ENCODE assay signal across 19 mouse cellular contexts in the genomic region with DNA sequence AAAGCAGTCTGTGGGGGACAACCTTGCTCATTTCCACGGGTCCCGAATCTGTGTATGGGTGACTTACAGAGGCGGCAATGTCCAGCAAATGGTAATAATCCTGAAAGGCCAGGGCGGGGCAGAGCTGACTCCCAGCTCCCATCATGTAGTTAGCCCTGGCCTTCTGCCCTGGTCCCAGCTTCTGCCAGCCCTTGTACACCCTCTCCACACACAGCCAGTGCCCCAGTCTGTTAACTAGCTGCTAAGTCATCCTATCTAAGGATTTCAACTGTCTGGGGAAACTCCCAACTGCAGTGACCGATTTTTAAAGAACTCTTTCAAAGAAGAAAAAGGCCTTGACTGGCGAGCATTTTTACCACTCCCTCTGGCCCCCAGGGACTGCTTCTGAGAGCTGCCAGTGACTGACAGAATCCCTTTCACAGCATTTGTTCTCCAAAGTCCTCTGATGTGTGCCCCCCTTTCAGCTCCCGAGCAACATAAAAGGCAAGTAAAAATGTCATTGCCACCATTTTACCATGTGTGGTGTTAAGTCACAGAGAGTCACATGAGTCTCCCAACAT. TPM values are rescaled to one million over a fixed set of nuclear protein-coding genes. Genes with fewer than 3 reads are reported as not detected.
DNase-seq lines count a peak whose midpoint lies in the region; ATAC-seq and TF ChIP-seq lines count a peak whose summit lies in the region.
"Had no signal": no experiment of that assay in that cellular context is flagged by ENCODE, and none has a peak within 500 bp of the region (broad histone marks: within the 10 kb centered on the region; RNA-seq: fewer than 3 reads in every experiment).

No protein-coding gene starts in this region.

- H3K9ac ChIP-seq in hindbrain, postnatal 0 days (replicated peaks; ENCODE audit: low read length) = no peak overlapping the region
- H3K9ac ChIP-seq: heart, embryonic 15.5 days; liver, embryonic 14.5 days; neural tube, embryonic 13.5 days had no signal

- WGBS in hindbrain, postnatal 0 days = 39% methylated on average over 7 of the region's 7 CpGs

- no peaks in the 10 kb centered on the region for H3K9me3 ChIP-seq in hindbrain, postnatal 0 days (ENCODE audit: low read length)
- H3K9me3 ChIP-seq: forebrain, embryonic 10.5 days; heart, embryonic 15.5 days; neural tube, embryonic 13.5 days had no signal

- H3K4me2 ChIP-seq in hindbrain, postnatal 0 days (ENCODE audit: low read depth, low read length) = no peak overlapping the region
- H3K4me2 ChIP-seq: heart, embryonic 15.5 days; neural tube, embryonic 13.5 days had no signal

- ATAC-seq in hindbrain, postnatal 0 days = peak; percentile 60; the same call in 1 of the 2 replicates

- peak; percentile 54 to 62 for DNase-seq in heart, adult 18-20 months
- DNase-seq in heart, postnatal 25 days (ENCODE audit: low spot score) = no peak
- DNase-seq in A20 (ENCODE audit: low read depth, low spot score) = peak; percentile 6
- DNase-seq in gastrocnemius, postnatal 10 days = peak; percentile 48
- DNase-seq in hindbrain, postnatal 0 days (ENCODE audit: low spot score) = peak; percentile 10
- no peak for DNase-seq in thymus, postnatal 10 days (ENCODE audit: low spot score in 2 of 2)
- DNase-seq in right cerebral cortex, postnatal 10 days (ENCODE audit: low spot score in 2 of 2) = no peak
- no peak for DNase-seq in thymus, adult 18-20 months
- DNase-seq: adrenal gland, postnatal 14 days; cerebellum, adult 11 months; kidney, adult 2 months; right cerebral cortex, adult 18-20 months had no signal

- H3K27ac ChIP-seq in hindbrain, postnatal 0 days = no peak overlapping the region
- H3K27ac ChIP-seq: forebrain, embryonic 10.5 days; heart, embryonic 15.5 days; liver, embryonic 14.5 days; neural tube, embryonic 13.5 days; stomach, postnatal 0 days had no signal

- intact Hi-C loops in heart, postnatal 25 days (cut with DNase I) = no loop called here

- no peaks in the 10 kb centered on the region for H3K4me1 ChIP-seq in hindbrain, postnatal 0 days (ENCODE audit: insufficient read depth, low read length)

- no peak overlapping the region for H3K4me3 ChIP-seq in hindbrain, postnatal 0 days (ENCODE audit: low read length)
- H3K4me3 ChIP-seq: forebrain, embryonic 10.5 days; heart, embryonic 15.5 days; neural tube, embryonic 13.5 days had no signal

- no peaks in the 10 kb centered on the region for H3K36me3 ChIP-seq in hindbrain, postnatal 0 days (ENCODE audit: insufficient read depth, low read length)
- H3K36me3 ChIP-seq: forebrain, embryonic 10.5 days; heart, embryonic 15.5 days; neural tube, embryonic 13.5 days had no signal

- no peak for TF ChIP-seq CTCF in hindbrain, postnatal 0 days (IDR thresholded peaks at IDR 0.05; ENCODE audit: low read depth)

- no peaks in the 10 kb centered on the region for H3K27me3 ChIP-seq in hindbrain, postnatal 0 days (ENCODE audit: insufficient read depth, low read length)
- H3K27me3 ChIP-seq: neural tube, embryonic 13.5 days had no signal

RNA-seq across cellular contexts. Expression of a gene that starts 26.8 kb away (rescaled TPM):
- 100 to 1,000 TPM; 231 to 321 TPM for total RNA-seq in heart, adult 18-20 months (2021)
- total RNA-seq in heart, postnatal 25 days (2021) = 100 to 1,000 TPM; 175 to 176 TPM
- not detected for total RNA-seq in gastrocnemius, postnatal 10 days (2021)
- 0.16 TPM in 1 of 2 replicates, not detected in the other for total RNA-seq in hindbrain, postnatal 0 days (2014; rRNA removed)
- not detected in 2 replicates for polyA plus RNA-seq in hindbrain, postnatal 0 days (2015; fragmentation: Nextera tagmentation; extraction: Ambion mirVana)
- total RNA-seq: adrenal gland, postnatal 14 days had no signal
- polyA plus RNA-seq: forebrain, embryonic 10.5 days; liver, embryonic 14.5 days; neural tube, embryonic 13.5 days; stomach, postnatal 0 days had no signal

RNA-seq across cellular contexts. Expression of a gene that starts 32.2 kb away (rescaled TPM):
- total RNA-seq in heart, adult 18-20 months (2021) = 1 to 10 TPM; 6.0 to 7.6 TPM
- 1 to 10 TPM; 3.2 to 3.4 TPM for total RNA-seq in heart, postnatal 25 days (2021)
- total RNA-seq in gastrocnemius, postnatal 10 days (2021) = 1 to 10 TPM; 5.6 to 7.6 TPM
- 0.05 TPM in 1 of 2 replicates, not detected in the other for total RNA-seq in hindbrain, postnatal 0 days (2014; rRNA removed)
- polyA plus RNA-seq in hindbrain, postnatal 0 days (2015; fragmentation: Nextera tagmentation; extraction: Ambion mirVana) = 0.15 and 0.23 TPM in 2 replicates
- polyA plus RNA-seq: forebrain, embryonic 10.5 days; liver, embryonic 14.5 days; neural tube, embryonic 13.5 days had no signal

RNA-seq across cellular contexts. Expression of a gene that starts 45.3 kb away (rescaled TPM):
- 100 to 1,000 TPM; 130 to 135 TPM for total RNA-seq in heart, adult 18-20 months (2021)
- total RNA-seq in heart, postnatal 25 days (2021) = 100 to 1,000 TPM; 129 to 137 TPM
- 100 to 1,000 TPM; 172 to 175 TPM for total RNA-seq in gastrocnemius, postnatal 10 days (2021)
- 234 and 266 TPM in 2 replicates for total RNA-seq in hindbrain, postnatal 0 days (2014; rRNA removed)
- polyA plus RNA-seq in hindbrain, postnatal 0 days (2015; fragmentation: Nextera tagmentation; extraction: Ambion mirVana) = 216 and 219 TPM in 2 replicates

RNA-seq across cellular contexts. Expression of a gene that starts 46.0 kb away (rescaled TPM):
- total RNA-seq in heart, adult 18-20 months (2021) = not detected
- not detected for total RNA-seq in heart, postnatal 25 days (2021)
- total RNA-seq in gastrocnemius, postnatal 10 days (2021) = not detected
- not detected in 2 replicates for total RNA-seq in hindbrain, postnatal 0 days (2014; rRNA removed)
- not detected in 2 replicates for polyA plus RNA-seq in hindbrain, postnatal 0 days (2015; fragmentation: Nextera tagmentation; extraction: Ambion mirVana)
- total RNA-seq: adrenal gland, postnatal 14 days; left cerebral cortex, postnatal 10 days had no signal
- polyA plus RNA-seq: forebrain, embryonic 10.5 days; heart, embryonic 15.5 days; kidney, adult 2 months; large intestine, adult 2 months; liver, embryonic 14.5 days; neural tube, embryonic 13.5 days; stomach, postnatal 0 days had no signal

Comparison
In these comparisons a context has a peak if more than half of its experiments do, and no peak if none do; other contexts are left out.
1. DNase-seq: peak in heart, adult 18-20 months (2 of 2), A20 (single experiment), gastrocnemius, postnatal 10 days (single experiment) and hindbrain, postnatal 0 days (single experiment); none in heart, postnatal 25 days (single experiment), thymus, postnatal 10 days (0 of 2), right cerebral cortex, postnatal 10 days (0 of 2) and thymus, adult 18-20 months (0 of 2).
2. RNA of a gene that starts 26.8 kb away (total RNA-seq): 231 to 321 TPM in heart, adult 18-20 months and 175 to 176 TPM in heart, postnatal 25 days; 0.16 TPM in hindbrain, postnatal 0 days and not detected in gastrocnemius, postnatal 10 days; every median in the first group is over 100 times any median in the second.